Mouse (Mus musculus): Measurements from ENCODE around the gene Ncapg.

The Ncapg gene

DNA sequence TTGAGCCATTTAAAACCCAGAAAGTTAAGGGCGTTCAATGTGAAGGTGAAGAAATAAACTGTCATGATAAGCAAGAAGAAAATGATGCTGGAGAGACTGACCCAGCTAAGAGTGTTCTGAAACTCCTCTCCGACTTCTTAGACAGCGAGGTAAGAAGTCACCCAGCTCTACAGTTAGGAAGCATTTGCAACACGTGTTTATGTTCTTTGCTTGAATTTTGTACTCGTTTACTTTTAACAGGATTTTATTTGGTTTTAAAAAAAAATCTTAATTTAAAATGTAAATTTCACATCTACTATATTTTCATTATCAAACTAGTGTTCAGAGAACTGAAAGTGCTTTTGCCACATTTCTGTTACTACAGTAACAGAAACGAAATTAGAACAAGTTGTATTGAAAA, 22.0 kb downstream of the Ncapg start:
- DNase-seq (ENCODE audit: low read depth) = no peak

DNA sequence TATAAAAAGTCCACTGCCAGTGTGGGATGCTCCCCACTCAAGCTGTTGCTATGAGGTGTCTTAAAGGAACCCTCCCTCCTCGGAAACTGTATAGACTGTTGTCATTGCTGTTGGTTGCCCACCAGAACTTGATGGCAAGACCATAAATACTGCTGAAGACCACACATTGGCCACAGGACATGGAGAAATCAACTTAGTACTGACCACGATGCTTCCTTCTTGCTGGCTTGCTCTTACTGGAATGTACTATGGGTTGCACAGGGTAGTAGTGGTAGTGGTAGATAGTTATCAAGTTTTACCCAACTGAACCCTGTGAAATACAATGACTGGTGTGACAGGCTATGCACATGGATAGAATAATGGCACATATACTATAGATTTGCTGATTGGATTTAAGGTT, 37.1 kb downstream of the Ncapg start:
- peak; percentile 88 for DNase-seq (ENCODE audit: low read depth)

DNA sequence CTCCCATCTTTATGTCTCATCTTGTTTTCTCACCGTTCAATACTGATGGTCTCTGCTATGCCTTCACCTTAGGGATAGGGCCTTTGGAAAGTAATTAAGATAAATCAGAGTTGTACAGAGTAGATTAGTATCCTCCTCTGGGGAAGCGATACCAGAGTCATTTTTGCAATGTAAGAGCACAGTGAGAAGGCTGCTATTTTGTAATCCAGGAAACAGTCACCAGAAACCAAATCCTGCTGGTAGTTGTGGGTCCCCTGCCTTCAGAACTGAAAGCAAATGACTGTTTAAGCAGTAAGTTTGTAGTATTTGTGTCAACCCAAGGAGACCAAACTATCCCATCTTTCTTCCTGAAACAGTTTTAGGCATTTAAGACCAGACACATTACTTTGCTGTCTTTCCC, 39.9 kb downstream of the Ncapg start:
- peak; percentile 70 for DNase-seq (ENCODE audit: low read depth)

DNA sequence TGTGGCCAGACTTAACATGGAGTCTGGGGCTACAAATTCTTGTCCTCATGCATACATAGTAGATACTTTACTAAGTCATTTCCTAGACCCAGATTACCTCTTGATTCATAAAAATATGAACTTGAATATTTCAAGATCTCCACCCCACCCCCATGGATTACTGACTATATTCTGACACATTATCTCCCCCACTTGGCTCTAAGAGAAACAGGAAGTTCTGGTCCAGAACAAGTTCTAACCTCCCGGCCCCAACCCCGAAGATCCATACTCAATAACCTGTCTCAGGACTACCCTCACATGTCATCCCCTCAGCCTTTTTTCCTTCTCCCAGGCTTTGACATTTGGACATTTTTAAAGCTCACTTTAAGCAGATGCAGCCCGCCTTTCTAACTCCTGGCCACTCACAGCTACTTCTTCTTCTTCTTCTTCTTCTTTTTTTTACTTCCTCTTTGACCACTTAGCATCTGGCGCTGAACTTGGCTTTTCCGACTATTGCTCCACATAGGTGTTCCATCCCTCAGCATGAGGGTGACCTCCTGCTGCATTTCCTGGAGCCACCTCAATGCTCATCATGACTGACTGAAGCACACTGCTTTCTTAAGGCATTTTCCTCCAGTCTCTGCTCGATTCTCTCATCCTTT, 49.2 kb downstream of the Ncapg start:
- peak; percentile 31 for DNase-seq (ENCODE audit: low read depth)

DNA sequence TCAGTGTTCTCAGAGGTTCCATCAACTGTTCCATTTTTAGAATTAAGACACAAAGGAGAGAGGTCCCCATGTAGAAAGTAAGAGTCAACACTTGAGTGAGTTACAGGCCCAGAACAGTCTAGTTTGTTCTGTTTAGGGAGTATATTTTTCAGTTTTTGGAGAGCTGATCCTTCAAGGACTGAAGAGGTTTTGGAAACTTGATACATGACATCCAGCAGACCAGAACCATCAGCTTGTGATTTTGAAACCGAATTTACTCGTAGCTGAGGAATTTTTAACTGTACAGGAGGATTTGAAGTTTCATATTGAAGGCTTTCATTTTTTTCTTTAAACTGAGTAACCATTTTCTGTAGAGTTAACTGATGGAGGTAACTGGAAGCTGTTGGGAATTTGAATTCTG, 64.0 kb downstream of the Ncapg start:
- no peak for DNase-seq (ENCODE audit: low read depth)

DNA sequence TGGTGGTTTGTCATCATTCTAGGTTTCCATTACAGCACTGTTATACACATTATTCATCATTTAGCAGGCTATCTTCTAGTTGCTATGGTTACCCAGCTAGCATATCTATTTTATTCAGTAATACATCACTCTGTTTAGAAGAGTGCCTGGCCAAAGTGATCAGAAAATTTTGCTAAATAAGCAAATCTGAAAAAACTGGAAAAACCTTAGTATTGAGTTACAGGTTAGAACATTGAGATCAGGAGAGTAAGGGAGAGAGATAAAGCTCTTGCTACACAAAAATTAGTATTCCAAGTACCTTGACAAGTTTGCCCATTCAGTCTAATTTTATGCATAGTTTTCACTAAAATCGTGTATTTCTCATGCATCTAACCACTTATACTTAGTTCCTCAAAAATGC, 68.2 kb downstream of the Ncapg start:
- no peak for DNase-seq (ENCODE audit: low read depth)
